Mouse (Mus musculus): ENCODE measurements around the gene Il17rd.

- TF ChIP-seq POLR2A (IDR thresholded peaks at IDR 0.05; ENCODE audit: borderline replicate concordance, insufficient read depth, low read length), result no peak
- TF ChIP-seq CTCF (IDR thresholded peaks at IDR 0.05; ENCODE audit: borderline replicate concordance, insufficient read depth, low read depth, low read length), result no peak
These were observed 5.7 kb downstream of the Il17rd start for GRCm38 (mm10) chr14:27044221-27044966.

Measured in cerebellum, adult 2 months (tissue).